Mouse (Mus musculus) olfactory bulb, adult 2 months (tissue): Measurements from ENCODE around the gene Olfr675.

ENCODE experiments used
- CTCF ChIP-seq: fragments of 200-500 bp; IDR thresholded peaks from 2 replicates; pipeline ENCODE4 v1.5.1; 2012; ENCODE audit warnings: low read depth, mild to moderate bottlenecking, low read length, moderate library complexity; ENCODE audit not compliant: insufficient read depth
- POLR2A ChIP-seq: fragments of 200-500 bp; IDR thresholded peaks from 2 replicates; pipeline ENCODE4 v1.6.1; 2012; ENCODE audit warnings: mild to moderate bottlenecking, low read depth, low read length, moderate library complexity; ENCODE audit not compliant: insufficient read depth

DNA sequence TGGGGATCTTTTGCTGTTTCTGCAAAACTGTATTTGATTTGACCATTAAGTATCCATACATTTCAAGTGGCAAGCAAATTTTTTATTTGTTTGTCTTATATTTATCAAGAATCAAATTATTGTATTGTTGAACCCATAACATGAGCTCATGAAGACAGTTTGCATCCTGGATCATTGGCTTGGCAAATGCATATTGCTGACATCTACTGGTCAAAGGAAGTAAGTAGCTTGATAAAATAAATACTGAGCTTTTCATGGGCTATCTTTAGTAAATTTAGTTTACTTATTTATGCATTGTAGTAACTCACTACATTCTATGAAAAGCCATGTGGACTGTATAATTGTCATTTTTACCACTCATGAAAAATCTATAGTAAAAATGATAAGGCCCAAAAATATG is 30.7 kb upstream of the Olfr675 start:
- TF ChIP-seq POLR2A: no peak
- TF ChIP-seq CTCF: no peak
